In genomic region chr19:56984229-56984628, GRCm38 (mm10) we compare ENCODE assay signal across 14 mouse cellular contexts. TPM values are rescaled to one million over a fixed set of nuclear protein-coding genes. Genes with fewer than 3 reads are reported as not detected.
DNase-seq lines count a peak whose midpoint lies in the region; ATAC-seq and TF ChIP-seq lines count a peak whose summit lies in the region.
"Had no signal": no experiment of that assay in that cellular context is flagged by ENCODE, and none has a peak within 500 bp of the region (broad histone marks: within the 10 kb centered on the region; RNA-seq: fewer than 3 reads in every experiment).

No protein-coding gene starts in this region.

- no peaks in the 10 kb centered on the region for H3K27me3 ChIP-seq in kidney, embryonic 15.5 days
- no peaks in the 10 kb centered on the region for H3K27me3 ChIP-seq in embryonic facial prominence, embryonic 14.5 days (replicated peaks; ENCODE audit: control insufficient read depth, insufficient read depth, low read length)
- no peaks in the 10 kb centered on the region for H3K27me3 ChIP-seq in lung, postnatal 0 days (replicated peaks; ENCODE audit: insufficient read depth, low read length)
- no peaks in the 10 kb centered on the region for H3K27me3 ChIP-seq in liver, embryonic 12.5 days (replicated peaks)
- H3K27me3 ChIP-seq: Patski had no signal

- no peak for TF ChIP-seq EP300 in lung, postnatal 0 days (IDR thresholded peaks at IDR 0.05)

- H3K9me3 ChIP-seq in kidney, embryonic 15.5 days (replicated peaks): no peaks in the 10 kb centered on the region
- H3K9me3 ChIP-seq in embryonic facial prominence, embryonic 14.5 days (ENCODE audit: control insufficient read depth, low read length): no peaks in the 10 kb centered on the region
- no peaks in the 10 kb centered on the region for H3K9me3 ChIP-seq in lung, postnatal 0 days (ENCODE audit: low read length)
- H3K9me3 ChIP-seq in liver, embryonic 12.5 days (replicated peaks): no peaks in the 10 kb centered on the region

- no peak for TF ChIP-seq CTCF in lung, postnatal 0 days (IDR thresholded peaks at IDR 0.05)

- H3K4me2 ChIP-seq in kidney, embryonic 15.5 days: no peak overlapping the region
- H3K4me2 ChIP-seq in embryonic facial prominence, embryonic 14.5 days (ENCODE audit: low read depth, low read length): no peak overlapping the region
- H3K4me2 ChIP-seq in lung, postnatal 0 days (replicated peaks; ENCODE audit: low read depth, low read length): no peak overlapping the region
- no peak overlapping the region for H3K4me2 ChIP-seq in liver, embryonic 12.5 days

- 0 out of 2 replicates have a peak overlapping the region, but pooled peaks have one; percentile 20 for H3K27ac ChIP-seq in kidney, embryonic 15.5 days
- peak overlapping the region; percentile 49; the same call in 1 of the 2 replicates for H3K27ac ChIP-seq in embryonic facial prominence, embryonic 14.5 days (replicated peaks; ENCODE audit: low read depth, low read length)
- H3K27ac ChIP-seq in lung, postnatal 0 days (ENCODE audit: low read length): peak overlapping the region; percentile 15; the same call in 1 of the 2 replicates
- no peak overlapping the region for H3K27ac ChIP-seq in liver, embryonic 12.5 days
- H3K27ac ChIP-seq: macrophage had no signal

- H3K9ac ChIP-seq in kidney, embryonic 15.5 days: no peak overlapping the region
- no peak overlapping the region for H3K9ac ChIP-seq in embryonic facial prominence, embryonic 14.5 days (ENCODE audit: low read depth, low read length)
- no peak overlapping the region for H3K9ac ChIP-seq in lung, postnatal 0 days (replicated peaks; ENCODE audit: low read depth)
- H3K9ac ChIP-seq in liver, embryonic 12.5 days: no peak overlapping the region

- intact Hi-C loops in left cerebral cortex, postnatal 4 days (cut with DNase I): no loop called here

- ATAC-seq in kidney, embryonic 15.5 days (replicated peaks; ENCODE audit: low FRiP score): no peak
- no peak for ATAC-seq in embryonic facial prominence, embryonic 14.5 days (ENCODE audit: low read depth)
- ATAC-seq in lung, postnatal 0 days: peak; percentile 55
- ATAC-seq in liver, embryonic 12.5 days: no peak
- ATAC-seq: forebrain, embryonic 16.5 days; Patski had no signal

- peaks cover 33% of the 10 kb centered on the region for H3K4me1 ChIP-seq in kidney, embryonic 15.5 days
- H3K4me1 ChIP-seq in embryonic facial prominence, embryonic 14.5 days (ENCODE audit: control insufficient read depth, insufficient read depth, low read length): peaks cover 18% of the 10 kb centered on the region
- peaks cover 9% of the 10 kb centered on the region; the same call in 1 of the 2 replicates for H3K4me1 ChIP-seq in lung, postnatal 0 days (ENCODE audit: insufficient read depth, low read depth, low read length)
- peaks cover 25% of the 10 kb centered on the region for H3K4me1 ChIP-seq in liver, embryonic 12.5 days

- DNase-seq in kidney, postnatal 36 days: no peak
- DNase-seq in embryonic facial prominence, embryonic 14.5 days (ENCODE audit: low spot score): no peak
- DNase-seq in gastrocnemius, postnatal 4 days (ENCODE audit: low spot score in 2 of 2): peak; percentile 54 to 74
- DNase-seq in lung, postnatal 0 days (ENCODE audit: low spot score): peak; percentile 59
- no peak for DNase-seq in left cerebral cortex, postnatal 4 days
- DNase-seq: adrenal gland, postnatal 25 days; cerebellum, adult 11-12 months; thymus, postnatal 36 days had no signal

- no peak overlapping the region for H3K4me3 ChIP-seq in kidney, embryonic 15.5 days (replicated peaks)
- H3K4me3 ChIP-seq in embryonic facial prominence, embryonic 14.5 days (ENCODE audit: low read depth, low read length): no peak overlapping the region
- no peak overlapping the region for H3K4me3 ChIP-seq in lung, postnatal 0 days (ENCODE audit: low read depth, low read length)
- no peak overlapping the region for H3K4me3 ChIP-seq in liver, embryonic 12.5 days

- H3K36me3 ChIP-seq in kidney, embryonic 15.5 days: no peaks in the 10 kb centered on the region
- H3K36me3 ChIP-seq in embryonic facial prominence, embryonic 14.5 days (ENCODE audit: control insufficient read depth, insufficient read depth, low read length): no peaks in the 10 kb centered on the region
- H3K36me3 ChIP-seq in lung, postnatal 0 days (ENCODE audit: insufficient read depth, low read length): no peaks in the 10 kb centered on the region
- no peaks in the 10 kb centered on the region for H3K36me3 ChIP-seq in liver, embryonic 12.5 days

- WGBS in kidney, embryonic 15.5 days: 59% methylated on average over 4 of the region's 4 CpGs
- 40% methylated on average over 4 of the region's 4 CpGs for WGBS in embryonic facial prominence, embryonic 14.5 days
- 51% methylated on average over 4 of the region's 4 CpGs for WGBS in lung, postnatal 0 days
- 55% methylated on average over 4 of the region's 4 CpGs for WGBS in liver, embryonic 12.5 days (ENCODE audit: insufficient replicate concordance)

RNA-seq across cellular contexts. Expression of gene Afap1l2, which starts 23.8 kb away (rescaled TPM):
- polyA plus RNA-seq in kidney, embryonic 15.5 days (2015; fragmentation: Nextera tagmentation; extraction: Ambion mirVana): 16.8 and 18.3 TPM in 2 replicates
- 10.8 and 11.5 TPM in 2 replicates for polyA plus RNA-seq in embryonic facial prominence, embryonic 14.5 days (2014; fragmentation: Nextera tagmentation; extraction: Ambion mirVana)
- 10 to 100 TPM; 29.4 to 34.7 TPM for total RNA-seq in gastrocnemius, postnatal 4 days (2021)
- 15.5 and 18.8 TPM in 2 replicates for polyA plus RNA-seq in lung, postnatal 0 days (2015; fragmentation: Nextera tagmentation; extraction: Ambion mirVana)
- polyA plus RNA-seq in liver, embryonic 12.5 days (2016; fragmentation: Nextera tagmentation; extraction: Ambion mirVana): 1.2 and 1.3 TPM in 2 replicates
- total RNA-seq in left cerebral cortex, postnatal 4 days (2021): 10 to 100 TPM; 13.6 TPM
- total RNA-seq: hematopoietic stem cell, adult 5-6 weeks had no signal
- polyA plus RNA-seq: macrophage had no signal

Comparison
In these comparisons a context has a peak if more than half of its experiments do, and no peak if none do; other contexts are left out.
1. DNase-seq: peak in gastrocnemius, postnatal 4 days (2 of 2) and lung, postnatal 0 days (single experiment); none in kidney, postnatal 36 days (0 of 2), embryonic facial prominence, embryonic 14.5 days (single experiment) and left cerebral cortex, postnatal 4 days (single experiment).